Mouse (Mus musculus): Measurements from ENCODE around the gene Naif1.

The Naif1 gene

DNA sequence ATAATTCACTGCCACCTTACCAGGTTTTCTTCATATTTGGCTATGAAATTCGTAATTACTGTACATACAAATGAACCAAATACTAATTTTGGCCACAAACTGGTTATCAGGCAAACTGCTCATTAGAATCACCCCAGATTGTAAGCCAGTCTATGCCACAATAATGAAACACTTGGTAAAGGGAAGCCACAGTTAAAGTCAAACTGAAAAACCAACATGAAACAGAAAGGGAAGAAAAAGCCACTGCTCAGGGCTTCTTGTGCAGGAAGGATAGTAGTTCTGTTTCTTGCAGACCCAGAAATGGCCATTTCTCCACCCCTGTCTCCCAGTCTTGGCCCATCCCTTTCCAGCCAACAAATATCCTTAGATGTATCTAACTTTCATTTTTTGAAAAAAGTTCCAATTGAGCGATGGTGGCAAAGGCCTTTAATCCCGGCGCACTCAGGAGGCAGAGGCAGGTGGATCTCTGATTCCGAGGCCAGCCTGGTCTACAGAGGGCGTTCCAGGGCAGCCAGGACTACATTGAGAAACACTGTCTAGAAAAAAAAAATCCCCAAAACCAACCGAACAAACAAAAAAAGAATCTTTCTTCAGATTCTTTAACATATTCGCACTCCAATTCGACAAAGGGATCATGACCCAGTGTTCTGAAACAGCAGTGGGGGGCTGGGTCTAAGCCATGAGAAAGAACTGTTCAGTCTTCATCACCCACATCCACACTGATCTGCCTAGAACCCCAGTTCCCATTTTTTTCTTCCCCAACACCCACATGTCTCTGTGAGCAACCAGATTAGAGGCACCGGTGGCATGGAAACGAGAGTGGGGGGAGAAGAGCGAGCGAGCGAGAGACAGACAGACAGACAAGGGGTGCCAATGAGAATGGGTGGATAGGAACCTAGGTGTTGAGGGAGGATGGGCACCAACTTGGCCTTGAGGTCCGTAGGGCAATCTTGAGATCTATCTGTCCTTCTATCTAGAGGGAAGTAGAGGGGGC is at the start of gene Naif1:
TSS of gene Naif1 (plus strand) at position 697 of the 994 bp plus-strand sequence.
- peak; percentile 34 to 53 for DNase-seq (ENCODE audit: low spot score in 2 of 2)

- DNase-seq (ENCODE audit: low spot score in 2 of 2): peak; percentile 94 to 98
Observed at GRCm38 (mm10) chr2:32404663-32405062, 45.6 kb upstream of the Naif1 start.

DNA sequence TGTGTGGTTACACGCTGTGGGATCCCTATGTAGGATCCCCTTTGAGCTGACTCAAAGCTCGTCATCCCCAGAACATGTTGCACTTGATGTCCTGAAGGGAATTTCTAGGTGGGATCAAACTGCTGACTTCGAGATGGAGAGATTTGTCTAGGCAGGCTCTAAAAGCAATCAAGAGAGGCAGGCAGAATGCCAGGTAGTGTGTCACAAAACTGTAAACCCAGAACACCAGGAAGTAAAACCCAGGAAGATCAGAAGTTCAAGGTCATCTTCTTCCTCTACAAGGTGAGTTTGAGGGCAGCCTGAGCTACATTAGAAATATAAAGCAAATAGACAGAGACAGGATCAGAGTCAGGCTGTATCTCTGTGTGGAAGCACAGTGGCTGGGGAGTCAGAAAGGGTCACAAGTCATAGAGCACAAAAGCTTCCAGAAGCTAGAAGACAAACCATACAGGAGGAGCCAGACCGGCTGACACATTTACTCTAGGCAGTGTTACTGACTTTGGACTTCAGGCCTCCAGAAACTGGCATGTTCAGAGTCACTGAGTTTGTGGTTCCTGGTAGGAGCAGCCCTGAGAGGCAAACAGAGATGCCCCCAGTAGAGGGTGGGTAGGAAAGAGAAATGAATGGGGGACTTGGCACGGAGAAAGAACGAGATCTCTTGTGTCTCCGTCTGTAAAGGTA is 43.0 kb upstream of the Naif1 start:
- no peak for DNase-seq (ENCODE audit: low spot score in 2 of 2)

DNA sequence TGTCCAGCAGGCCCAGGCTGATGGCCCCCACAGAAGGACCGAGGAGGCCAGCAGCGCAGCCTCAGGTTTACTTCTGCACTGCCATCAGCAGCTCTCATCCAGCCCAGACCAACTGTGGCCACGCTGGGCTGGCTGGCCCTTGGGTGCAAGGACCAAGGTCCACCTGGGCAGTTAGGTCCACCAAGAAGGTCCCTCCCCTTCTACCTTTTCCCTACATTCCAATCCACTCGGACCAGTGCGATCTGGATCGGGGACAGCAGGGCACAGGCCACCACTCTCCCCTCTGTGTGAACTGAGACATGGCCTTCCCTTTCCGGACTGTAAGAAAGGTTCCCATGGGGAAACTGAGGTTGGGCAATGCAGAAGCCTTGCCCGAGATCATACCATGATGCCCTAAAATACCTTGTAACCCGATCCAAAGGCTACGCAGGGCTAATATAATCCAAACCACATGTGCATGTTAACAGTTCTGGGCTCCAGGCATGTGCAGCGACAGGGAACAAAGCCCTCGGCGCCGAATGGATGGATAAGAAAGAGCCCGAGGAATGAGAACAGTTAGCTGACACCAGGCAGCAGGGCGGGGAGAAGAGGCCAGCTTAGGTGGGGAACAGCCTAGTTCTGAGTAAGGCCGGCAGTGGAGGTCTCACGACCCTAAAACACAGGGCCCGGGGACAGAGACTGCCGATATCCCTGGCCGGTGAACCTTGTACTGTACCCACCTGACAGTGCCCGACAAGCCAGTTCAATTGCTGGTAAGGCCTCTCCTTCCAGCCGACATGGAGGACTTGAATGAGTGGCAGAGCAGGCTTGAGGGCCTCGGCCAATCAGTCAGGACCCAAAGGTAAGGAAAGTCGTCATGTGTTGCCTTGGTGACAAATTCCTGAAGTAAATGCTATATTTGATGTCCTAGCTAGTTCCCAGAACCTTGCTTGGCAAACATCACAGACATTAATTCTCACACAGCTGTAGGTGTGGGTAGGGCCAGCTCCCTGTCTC is 41.5 kb upstream of the Naif1 start:
- DNase-seq (ENCODE audit: low spot score in 2 of 2): no peak

DNA sequence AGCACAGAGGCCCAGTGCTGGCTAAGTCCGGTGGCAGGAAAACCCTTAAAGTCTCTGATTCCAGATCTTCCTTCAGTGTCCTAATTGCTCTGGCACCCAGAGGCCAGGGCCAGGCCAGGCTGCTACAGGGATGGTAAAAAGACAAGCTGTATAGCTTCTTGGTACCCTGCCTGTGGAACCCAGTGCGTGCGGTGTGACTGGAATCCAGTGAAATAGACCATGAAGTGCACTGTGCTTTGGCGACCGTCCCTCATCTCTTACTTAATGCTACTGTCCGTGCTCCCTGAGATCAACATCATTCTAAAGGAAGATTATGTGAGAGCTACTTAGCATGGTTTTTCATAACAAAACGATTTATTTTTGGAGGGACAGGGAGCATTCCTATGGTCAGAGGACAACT is 38.9 kb upstream of the Naif1 start:
- DNase-seq (ENCODE audit: low spot score in 2 of 2): no peak

DNA sequence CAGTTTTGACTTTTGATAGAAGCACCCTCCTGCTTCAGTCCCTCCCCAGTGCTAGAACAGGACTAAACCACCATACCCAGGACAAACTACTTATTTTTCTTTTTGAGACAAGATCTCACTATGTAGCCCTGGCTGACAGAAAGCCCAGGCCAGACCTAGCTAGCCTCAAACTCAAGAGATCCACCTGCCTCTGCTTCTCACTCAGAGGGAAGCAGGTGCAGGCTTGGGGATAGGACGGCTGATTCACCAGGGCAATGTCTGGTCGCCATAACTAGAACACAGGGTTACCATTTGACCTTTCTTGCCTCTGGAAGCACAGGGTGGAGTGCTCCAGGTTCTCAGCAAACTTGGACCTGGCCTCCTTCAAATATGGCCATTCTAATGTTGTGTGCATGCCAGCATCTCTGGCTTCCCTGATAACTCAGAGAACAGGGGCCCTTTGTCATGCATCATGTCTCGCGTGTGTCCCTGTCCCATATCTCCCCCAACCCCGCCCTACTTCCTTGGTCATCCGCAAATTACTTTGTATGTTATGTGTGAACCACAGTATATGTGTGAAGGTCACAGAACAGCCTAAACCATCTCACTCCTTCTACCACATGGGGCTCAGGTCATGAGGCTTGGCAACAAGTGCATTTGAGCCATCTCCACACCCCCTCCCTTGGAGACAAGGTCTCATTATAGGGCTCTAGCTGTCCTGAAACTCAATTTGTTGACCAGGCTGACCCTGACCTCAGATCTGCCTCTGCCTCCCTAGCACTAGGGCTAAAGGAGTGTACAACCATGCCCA is 37.3 kb upstream of the Naif1 start:
- DNase-seq (ENCODE audit: low spot score in 2 of 2): no peak

DNA sequence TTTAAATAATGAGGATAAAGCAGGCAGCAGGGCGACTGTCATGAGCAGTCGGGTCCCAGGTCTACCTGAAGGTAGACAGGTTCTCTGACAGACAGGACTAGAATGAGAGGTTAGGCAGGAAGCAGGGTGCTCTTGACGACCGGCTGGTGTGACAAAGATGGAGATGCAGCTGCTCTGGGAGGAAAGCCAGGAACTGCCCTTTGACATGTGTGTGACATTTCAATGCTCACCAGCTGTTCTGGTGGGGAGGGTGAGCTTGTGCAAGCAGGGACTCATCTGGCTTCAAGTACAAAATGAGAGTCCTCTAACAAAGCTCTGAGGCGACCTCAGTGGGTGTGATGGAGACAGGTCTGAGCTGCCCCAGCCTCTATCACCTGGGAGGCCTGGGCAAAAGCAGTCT is 36.3 kb upstream of the Naif1 start:
- DNase-seq (ENCODE audit: low spot score in 2 of 2): no peak

DNA sequence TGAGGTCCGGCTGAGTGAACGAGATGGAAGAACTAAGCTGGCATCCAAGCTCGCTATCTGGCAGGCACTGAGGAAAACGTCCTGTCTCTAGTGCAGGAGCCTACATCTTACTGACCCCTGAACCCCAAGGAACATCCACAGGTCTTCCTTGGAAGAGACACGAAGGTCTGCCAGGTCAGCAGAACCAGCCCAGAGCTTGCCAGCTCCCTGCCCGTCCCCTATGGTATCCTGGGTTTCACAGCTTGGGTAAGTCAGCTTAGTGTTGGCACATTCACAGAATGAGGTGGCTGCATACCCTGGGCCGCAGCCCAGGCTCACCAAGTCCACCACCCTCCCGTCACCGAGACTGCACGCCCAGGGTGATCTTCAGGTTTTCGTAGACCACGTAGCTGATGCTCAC is 34.5 kb upstream of the Naif1 start:
- DNase-seq (ENCODE audit: low spot score in 2 of 2): no peak

DNA sequence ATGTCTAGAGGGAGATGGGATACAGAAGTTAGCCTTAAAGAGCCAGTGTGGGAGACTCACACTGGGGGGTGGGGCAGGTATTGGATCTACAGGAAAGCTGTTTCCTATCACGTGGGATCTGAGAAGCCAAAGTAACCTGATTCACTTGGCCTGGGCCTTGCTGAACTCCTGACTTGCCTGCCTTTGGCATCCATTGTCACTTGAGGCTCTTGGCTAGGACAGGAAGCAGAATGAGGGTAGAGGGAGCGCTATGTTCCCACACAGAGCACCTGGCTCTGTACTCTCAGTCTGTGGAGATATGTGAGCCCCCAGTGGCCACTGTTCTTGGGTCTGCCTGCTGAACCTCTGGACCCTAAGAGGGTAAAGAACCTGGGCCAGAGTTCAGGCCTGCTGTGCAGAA is 33.7 kb upstream of the Naif1 start:
- no peak for DNase-seq (ENCODE audit: low spot score in 2 of 2)

DNA sequence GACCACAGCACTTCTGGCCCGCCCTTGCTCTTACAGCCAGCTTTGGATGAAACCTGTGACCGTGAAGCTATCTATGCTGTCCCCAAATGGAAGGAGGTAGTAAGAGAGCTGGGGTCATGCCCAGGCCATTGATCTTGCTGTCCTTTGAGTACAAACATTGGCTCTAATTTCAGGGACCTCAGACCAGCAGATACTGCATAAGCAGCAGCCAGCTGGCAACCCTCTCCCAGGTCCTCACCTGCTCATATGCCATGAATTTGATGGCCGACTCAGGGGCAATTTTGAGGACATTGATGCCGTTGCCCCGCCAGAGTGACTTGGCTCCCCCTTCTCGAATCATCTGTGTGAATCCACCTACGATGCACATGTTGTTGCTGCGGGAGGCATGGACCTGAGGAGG is 32.8 kb upstream of the Naif1 start:
- DNase-seq (ENCODE audit: low spot score in 2 of 2): no peak

DNA sequence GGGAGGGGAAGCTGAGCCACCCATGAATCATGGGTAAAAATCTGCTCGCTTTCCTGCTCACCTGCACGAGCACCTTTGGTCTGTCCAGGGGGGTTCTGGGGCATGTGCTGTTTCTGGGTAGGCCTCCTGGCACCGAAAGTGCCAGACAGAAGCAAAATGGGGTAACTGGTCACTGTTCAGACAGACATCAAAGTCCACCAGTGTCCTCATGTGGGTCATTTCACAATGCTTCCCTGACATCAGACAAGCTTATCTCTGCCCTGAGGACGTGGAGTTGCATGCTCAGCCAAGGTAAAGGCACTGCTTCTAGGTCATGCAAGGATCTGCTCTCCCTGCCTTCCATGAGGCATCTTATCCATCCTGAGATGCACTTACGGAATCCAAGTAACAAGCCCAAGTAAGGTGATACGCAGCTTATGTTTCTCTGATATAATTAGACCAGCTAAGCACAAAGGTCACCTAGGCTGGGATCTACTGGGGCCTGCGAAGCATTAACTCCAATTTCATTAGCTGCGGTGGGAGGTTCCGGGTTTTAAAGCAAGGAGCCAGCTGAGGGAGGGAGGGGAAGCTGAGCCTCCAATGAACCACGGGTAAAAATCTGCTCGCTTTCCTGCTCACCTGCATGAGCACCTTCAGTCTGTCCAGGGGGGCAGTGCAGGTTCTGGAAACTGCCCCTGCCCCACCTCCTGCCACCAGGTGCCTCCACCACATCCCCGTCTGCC is 31.7 kb upstream of the Naif1 start:
- no peak for DNase-seq (ENCODE audit: low spot score in 2 of 2)

GRCm38 (mm10) chr2:32419359-32419758 is 30.9 kb upstream of the Naif1 start:
- peak in 1 of 2 experiments; percentile 41 for DNase-seq (ENCODE audit: low spot score in 2 of 2)

GRCm38 (mm10) chr2:32420066-32420608 is 30.1 kb upstream of the Naif1 start:
- no peak for DNase-seq (ENCODE audit: low spot score in 2 of 2)

DNA sequence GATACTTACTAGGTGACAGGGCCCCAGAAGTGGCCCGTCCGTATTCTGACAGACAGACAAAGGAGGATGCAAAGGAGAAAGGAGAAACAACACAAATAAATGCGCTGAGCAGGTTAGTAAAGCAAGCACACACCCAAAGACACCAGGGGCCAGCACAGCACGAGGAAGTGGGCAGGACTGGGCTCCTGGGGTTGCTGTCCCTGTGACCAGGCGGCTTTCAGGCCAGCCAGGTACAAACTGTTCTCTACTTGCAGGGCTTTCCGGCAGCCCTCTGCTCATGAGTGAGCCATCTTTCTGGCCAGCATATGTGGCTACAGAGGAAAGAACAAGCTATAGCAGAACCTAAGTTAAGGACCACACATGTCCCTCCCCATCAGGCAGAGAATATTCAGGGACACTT is 29.6 kb upstream of the Naif1 start:
- DNase-seq (ENCODE audit: low spot score in 2 of 2): no peak

DNA sequence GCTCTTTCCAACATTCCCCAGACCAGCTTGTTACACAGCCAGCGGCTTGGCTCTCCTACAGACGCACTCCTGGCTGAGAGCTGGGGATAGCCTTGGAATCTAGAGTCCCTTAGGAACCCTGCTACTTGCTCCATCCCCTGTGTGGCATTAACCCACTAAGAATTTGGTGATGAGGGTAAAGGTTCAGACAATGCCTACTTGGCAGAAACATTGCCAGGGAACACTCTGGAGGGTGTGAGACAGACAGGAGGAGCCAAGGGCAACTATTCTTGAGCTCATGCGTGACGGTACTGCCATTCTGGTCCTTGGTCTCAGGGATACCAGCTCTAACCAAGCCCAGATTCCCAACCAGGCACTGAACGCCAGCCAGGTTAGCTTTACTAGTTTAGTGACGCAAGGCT is 28.4 kb upstream of the Naif1 start:
- DNase-seq (ENCODE audit: low spot score in 2 of 2): no peak

GRCm38 (mm10) chr2:32423481-32424331 is 26.6 kb upstream of the Naif1 start:
- peak in 1 of 2 experiments; percentile 38 for DNase-seq (ENCODE audit: low spot score in 2 of 2)

GRCm38 (mm10) chr2:32424796-32425195 is 25.5 kb upstream of the Naif1 start:
- no peak for DNase-seq (ENCODE audit: low spot score in 2 of 2)

GRCm38 (mm10) chr2:32425568-32425967 is 24.7 kb upstream of the Naif1 start:
- DNase-seq (ENCODE audit: low spot score in 2 of 2): peak; percentile 38 to 50

- DNase-seq (ENCODE audit: low spot score in 2 of 2): no peak
Observed at GRCm38 (mm10) chr2:32426141-32426540, 24.1 kb upstream of the Naif1 start.
